Mouse (Mus musculus): ENCODE measurements around the gene Tsc2.

GRCm38 (mm10) chr17:24563638-24564037, 68.8 kb downstream of the Tsc2 start:
- TF ChIP-seq POLR2A (IDR thresholded peaks at IDR 0.05; ENCODE audit: control insufficient read depth, extremely low read depth, insufficient read depth, low read length, poor library complexity) (no peak), CTCF (IDR thresholded peaks at IDR 0.05; ENCODE audit: borderline replicate concordance, control insufficient read depth, extremely low read depth, insufficient read depth, low read length, poor library complexity) (no peak)
